Mouse (Mus musculus) T-helper 17 cell (primary cell): ENCODE measurements around the gene Gpc2.

Experiments used
- in situ Hi-C, 2 experiments: fragments of 300-600 bp; cut with MboI, MseI; formaldehyde crosslinking; loops; 1 replicate in 1 of 2; 2 replicates in 1 of 2; pipeline ENCODE4 v1.15.1; 2025; ENCODE audit warnings: high pct_unique_total_duplicates in 2 of 2

The Gpc2 gene

DNA sequence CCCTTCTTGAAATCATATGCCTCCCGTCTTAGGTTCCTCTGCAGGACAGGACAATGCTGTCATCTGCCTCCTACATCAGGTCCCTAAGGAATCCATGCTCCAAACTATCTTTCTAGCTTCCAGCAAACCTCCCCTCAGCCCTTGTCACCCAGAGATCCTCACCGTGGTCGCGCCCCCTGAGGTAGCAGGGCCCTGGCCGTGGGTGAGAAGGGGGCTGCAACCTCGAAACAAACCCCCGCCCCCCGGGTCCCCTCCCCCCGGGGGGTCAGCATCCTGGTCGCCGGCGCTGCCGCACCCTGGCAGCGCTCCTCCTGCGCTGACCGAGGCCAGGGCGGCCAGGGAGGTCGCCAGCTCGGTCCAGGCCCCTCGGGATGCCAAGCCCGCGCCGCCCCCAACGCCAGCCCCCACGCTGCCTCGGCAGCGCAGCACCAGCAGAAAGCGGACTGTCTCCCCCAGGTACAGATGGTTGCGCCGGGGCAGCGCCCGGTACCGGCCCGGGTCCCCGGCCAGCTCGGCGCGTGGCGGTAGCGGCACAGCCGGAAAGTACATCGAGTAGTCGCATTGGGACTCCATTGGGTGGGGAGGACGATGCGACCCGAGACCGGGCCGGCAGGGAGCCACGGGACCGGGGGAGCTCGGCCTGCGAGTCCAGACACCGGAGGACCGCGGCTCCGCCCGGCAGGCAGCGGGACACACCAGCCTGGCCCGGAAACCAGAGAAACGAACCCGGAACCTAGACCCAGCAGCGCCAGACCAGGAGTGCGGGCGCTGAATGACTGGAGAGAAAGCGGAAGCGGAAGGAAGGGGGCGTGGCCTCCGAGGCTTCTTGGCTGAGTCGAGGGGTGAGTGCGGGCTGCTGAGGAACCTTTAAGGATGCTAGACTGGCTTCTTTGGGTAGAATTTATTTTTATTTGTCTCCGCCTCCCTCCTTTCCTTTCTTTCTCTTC lies 16.3 kb downstream of the Gpc2 start, which contains the start of gene BC037034:
BC037034 (minus strand) TSS at position 774 of the 947 bp plus-strand sequence.
- in situ Hi-C loops = loop anchor here in 1 of 2 experiments (5.0 kb wide), 1 partner anchor 76 kb away; the partner anchor contains the start of genes Cnpy4 and Taf6

DNA sequence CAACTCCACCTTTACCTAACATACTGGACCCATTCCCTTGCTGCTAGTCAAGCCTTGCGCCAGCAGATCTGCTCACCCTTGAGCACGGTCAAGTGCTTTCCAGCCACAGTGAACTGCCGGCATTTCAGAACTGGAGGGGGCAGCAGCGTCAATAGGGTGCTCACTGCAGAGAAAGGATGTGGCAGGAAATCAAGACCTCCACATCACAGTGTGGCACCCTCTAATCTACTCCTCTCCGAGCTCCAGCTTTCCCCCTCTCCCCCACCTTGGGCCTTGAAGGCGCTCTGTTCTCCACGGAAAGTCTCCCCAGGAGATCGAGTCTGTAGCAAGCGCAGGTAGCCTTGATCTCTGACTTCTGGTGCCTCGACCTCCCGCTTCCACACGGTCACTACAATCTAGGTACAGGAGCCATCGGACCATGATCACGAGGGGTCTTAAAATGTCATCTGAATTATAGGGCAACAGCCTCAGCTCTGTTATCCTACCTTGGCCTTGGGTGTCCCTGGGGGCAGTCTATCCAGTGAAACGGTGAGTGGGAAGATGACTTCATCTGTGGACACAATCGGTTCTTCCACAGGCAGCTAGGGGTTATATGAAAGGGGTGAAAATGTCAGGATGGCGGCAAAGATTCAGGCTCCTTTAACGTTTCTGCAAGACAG lies 17.1 kb downstream of the Gpc2 start:
- in situ Hi-C loops = loop anchor here in 1 of 2 experiments (5.0 kb wide), 1 partner anchor 75 kb away; the partner anchor contains the start of genes Cnpy4 and Taf6

DNA sequence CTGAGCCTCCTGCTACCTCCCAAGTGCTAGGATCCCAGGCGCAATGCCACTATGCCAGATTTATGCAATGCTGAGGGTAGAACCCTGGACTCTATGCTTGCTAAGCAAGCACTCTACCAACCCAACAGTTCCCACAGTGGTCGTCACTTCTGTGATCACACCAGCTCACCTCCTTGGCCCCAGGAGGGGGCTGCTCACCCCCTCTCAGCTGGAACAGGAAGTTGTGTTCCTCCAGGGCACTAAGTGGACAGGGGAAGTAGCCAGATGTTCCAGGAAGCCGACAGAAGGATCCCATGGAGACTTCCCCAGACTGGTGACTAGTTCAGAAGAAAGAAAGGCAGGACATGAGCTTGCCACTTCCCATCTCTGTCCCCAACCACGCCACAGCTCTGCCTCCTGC lies 17.8 kb downstream of the Gpc2 start:
- in situ Hi-C loops = loop anchor here in 1 of 2 experiments (5.0 kb wide), 1 partner anchor 75 kb away; the partner anchor contains the start of genes Cnpy4 and Taf6

DNA sequence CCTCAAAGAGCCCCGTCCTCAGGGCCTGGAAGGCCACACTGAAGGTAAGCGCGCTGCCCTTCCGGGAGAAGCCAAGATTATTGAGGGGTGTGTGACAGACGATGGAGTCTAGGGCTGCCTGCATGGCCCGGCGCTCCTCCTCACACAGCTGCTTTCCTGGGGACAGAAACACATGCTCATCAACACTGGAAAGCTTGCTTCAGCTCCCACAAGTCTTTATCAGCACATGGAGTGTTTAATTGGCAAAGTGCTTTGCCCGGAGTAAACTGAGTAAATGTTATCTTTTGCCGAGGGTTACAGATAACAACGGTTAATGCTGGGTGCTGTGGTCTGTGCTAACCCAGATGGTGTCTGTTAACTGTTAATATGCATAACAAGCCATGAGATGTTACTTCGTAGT lies 19.0 kb downstream of the Gpc2 start:
- in situ Hi-C loops = loop anchor here in 1 of 2 experiments (5.0 kb wide), 1 partner anchor 74 kb away; the partner anchor contains the start of genes Cnpy4 and Taf6

DNA sequence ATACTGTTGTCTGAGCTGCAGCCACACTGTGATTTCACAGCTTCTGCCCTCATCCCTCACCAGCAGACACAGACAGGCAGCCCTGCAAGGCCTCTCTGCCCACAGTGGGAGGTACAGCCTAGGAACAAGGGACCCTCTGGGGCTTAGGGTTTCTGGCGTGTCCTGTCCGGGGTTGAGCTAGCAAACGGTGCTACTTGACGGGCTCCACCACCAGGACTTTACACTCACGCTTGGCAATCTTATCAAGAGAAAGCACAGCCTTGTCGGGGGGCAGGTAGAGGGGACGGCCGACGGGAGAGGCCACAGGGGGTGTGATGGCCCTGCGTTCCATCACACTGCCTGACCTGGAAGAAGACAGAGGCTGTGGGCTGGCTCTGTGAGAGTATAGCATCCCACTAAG lies 19.8 kb downstream of the Gpc2 start:
- in situ Hi-C loops = loop anchor here in 1 of 2 experiments (5.0 kb wide), 1 partner anchor 73 kb away; the partner anchor contains the start of genes Cnpy4 and Taf6

DNA sequence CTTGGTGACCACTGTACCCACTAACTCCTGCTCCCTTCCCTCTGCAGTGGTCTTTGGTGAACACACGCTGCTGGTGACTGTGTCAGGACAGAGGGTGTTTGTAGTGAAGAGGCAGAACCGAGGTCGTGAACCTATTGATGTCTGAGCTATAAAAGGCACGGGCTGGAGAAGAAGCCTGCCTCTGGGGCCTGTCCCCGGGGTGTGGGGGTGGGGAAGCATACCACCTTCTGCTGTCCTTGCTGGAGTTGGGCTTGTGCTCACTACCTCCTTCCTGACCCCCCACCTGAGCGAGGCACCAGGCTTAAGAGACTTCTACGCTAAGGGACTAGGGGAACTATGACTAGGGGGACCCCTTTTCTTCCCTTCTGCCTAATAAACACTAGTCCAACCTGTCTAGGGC lies 20.8 kb downstream of the Gpc2 start:
- in situ Hi-C loops = no loop called here

DNA sequence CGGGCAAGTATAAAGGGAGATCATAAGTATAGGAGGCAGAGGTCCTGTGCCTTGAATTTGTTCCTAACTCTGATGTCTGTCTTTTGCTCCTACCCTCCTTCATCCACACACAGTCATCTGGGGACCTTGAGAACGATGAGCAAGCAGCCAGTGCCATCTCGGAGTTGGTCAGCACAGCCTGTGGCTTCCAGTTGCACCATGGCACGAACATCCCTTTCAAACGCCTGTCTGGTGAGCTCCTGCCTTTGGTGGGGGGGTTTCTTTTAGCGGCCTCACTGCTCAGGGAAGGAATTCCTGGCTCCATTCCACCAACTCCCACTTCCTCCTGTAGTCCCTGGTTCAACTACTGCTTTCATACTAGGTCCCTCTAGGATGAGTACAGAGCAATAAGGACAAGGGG lies 21.3 kb downstream of the Gpc2 start:
- in situ Hi-C loops = no loop called here

DNA sequence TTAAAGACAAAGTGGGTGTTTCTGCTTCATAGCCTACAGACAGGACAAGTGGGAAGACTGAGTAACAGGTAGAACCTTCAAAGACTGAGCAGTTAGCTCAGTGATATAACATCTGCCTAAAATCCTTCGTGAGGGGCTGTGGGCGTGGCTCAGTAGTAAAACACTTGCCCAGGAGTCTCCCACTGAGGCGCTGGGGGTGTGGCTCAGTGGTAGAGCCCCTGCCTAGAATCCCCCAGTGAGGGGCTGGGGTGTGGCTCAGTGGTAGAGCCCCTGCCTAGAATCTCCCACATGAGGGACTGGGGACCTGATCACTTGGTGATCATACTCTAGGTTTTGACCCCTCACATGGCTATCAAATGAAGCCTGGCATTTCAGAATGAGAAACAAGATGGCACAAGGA lies 21.7 kb downstream of the Gpc2 start:
- in situ Hi-C loops = no loop called here

DNA sequence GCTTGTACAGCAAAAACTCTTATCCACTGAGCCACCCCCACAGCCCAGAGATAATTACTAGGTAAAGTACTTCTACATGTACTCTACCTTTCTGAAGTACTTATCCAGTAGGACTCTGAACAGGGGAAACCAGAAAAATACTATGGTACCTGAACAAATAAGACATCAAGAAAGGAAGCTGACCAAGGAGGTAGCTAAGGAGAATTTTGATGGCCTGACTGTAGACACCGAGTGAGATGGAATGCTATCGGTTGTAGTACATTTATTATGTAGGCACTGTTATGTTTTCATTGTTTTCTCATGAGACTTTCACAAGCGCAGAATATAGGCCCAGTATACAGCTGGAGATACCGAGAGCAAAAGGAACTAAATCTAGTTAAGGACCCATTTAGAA lies 22.2 kb downstream of the Gpc2 start:
- in situ Hi-C loops = no loop called here

DNA sequence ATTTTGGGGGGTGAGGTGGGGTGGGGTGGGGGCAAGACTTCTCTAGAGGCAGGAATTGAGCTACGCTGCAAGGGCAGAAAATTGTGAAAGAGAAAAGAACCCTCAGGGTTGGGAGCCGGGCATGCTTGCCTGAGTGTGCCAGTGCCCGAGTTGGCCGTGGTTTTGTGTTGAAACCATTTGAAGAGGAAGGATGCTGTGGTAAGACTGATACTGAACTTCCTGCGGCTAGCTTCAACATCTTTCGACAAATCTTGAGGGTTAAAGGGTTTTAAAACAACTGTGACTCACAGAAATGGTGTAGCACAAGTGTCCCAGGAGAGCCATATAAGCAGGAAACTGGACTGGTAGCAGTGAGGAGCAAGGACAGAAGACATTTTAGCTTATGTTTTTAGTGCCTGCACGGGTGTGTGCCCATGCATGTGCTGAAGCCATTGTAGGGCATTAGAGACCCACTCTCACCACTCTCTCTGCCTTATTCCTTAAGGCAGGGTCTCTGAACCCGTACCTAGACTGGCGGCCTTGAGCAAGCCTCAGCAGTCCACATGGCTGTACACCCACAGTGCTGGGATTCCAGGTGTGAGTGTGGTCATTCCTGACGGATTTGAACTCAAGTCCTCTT lies 22.7 kb downstream of the Gpc2 start:
- in situ Hi-C loops = no loop called here

DNA sequence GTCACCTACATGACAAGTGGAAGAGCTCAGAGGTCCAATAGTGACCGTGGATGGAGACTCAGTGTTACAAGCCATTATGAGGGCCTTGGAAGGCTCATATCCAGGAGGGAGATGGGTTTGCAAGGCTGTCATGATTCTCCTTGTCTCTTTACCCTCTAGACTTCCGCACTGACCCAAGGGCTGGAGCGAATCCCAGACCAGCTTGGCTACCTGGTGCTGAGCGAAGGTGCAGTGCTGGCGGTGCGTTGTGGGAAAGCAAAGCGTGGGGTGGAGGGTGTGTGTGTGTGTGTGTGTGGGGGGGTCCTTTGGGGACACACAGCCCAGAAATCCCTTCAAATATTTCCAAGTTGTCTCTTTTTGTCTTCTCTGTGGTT lies 23.7 kb downstream of the Gpc2 start:
- in situ Hi-C loops = no loop called here

DNA sequence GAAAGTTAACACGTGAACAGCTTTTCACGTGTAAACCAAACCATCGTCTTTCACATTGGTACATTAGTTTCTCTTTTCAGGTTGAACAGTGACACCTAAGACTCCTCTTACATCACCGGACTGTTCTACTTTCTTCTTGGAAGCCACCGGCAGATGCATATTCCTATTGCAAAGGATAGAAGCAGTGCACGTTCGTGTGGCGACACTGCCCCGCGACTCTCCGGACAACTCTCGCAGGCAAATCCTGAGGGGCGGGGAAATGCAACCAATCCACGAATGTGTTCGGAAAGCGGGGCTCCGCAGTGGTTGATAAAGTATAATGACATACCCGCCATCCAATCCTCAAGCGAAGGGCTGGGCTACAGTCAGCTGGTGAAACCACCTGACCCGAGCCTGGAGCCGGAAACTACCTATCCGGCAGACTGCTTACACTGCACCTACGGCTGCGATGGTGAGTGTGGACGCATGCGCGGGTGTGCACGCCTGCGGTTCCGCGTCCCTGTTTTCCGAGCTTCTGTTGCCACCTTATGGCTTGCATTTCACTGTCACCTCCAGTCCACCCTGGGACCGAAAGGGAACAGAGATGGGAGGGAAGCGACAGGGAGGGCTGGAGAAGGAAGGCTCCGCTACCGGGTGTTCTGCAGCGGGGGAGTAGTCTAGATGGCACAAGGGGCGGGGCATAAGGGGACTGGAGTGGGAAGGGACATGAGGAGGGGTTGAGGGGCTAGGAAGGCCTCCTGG lies 24.3 kb downstream of the Gpc2 start, which contains the start of gene Lamtor4:
Lamtor4 (plus strand) TSS at position 130 of the 741 bp plus-strand sequence.
- in situ Hi-C loops = no loop called here

DNA sequence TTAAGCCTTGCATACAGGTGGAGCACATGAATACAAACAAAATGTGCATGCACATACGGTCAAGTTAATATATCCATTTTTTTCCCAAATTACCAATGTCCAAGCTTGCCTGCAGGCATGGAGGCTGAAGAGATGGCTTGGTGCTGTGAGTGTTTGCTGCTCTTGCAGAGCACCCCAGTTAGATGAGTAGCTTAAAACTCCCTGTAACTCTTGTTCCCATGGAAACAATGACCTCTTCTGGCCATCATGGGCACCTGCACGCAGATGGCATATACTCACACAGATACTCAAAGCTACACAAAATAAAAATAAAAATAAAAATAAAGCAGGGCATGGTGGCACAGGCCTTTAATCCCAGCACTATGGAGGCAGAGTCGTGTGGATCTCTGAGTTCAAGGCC lies 26.7 kb downstream of the Gpc2 start:
- in situ Hi-C loops = no loop called here

DNA sequence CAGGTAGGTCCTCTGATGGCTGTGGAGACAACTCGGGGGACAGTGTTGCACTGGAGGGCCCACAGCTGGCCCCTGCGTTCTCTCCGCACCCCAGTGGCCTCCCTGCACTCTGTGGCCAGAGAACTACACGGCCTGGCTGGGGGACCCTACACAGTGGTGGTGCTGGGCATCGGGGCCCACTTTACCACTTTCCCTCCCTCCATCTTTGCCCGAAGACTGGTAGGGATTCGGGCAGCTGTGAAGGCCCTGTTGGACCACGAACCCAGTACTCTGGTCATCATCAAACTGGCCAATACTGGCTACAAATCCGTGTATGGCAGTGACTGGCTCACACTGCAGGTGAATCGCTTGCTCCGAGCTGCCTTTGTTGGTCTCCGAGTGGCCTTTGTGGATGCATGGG lies 28.7 kb downstream of the Gpc2 start:
- in situ Hi-C loops = no loop called here

DNA sequence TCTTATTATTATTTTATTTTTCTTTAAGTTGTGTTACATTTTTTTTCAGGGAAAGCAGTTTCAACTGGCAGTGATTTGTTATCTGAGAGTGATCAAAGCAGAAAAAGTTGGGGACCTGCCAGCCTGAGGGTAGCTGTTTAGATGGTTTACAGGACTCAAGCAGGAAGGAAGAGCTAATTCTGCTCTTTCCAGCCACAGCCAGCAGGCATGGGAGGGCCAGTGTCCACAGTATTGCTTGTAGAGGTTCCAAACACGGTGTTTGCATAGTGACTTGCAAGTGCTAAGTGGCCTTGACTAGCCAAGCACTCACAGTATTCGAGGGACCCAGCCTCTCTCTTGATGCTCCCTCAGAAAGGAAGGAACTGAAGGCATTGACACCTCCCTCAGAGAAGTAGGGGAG lies 38.3 kb downstream of the Gpc2 start:
- in situ Hi-C loops = no loop called here

DNA sequence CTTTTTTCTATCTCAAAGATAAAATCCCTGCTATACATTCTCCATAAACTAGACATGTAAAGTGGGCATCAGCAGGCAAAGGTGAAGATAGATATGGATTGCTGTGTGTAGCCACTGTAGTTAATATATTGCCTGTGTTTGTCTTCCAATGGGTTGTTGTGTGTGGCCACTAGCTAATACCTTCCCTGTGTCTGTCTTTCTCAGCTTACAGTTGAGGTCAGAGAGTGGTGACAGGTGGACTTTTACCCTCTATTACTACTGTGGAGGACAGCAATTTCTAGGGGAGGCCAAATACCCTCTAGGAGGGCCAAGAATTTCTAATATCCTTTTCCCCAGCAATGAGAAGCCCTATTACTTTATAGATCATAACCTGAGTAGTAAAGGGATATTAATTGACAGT lies 45.6 kb downstream of the Gpc2 start:
- in situ Hi-C loops = no loop called here

DNA sequence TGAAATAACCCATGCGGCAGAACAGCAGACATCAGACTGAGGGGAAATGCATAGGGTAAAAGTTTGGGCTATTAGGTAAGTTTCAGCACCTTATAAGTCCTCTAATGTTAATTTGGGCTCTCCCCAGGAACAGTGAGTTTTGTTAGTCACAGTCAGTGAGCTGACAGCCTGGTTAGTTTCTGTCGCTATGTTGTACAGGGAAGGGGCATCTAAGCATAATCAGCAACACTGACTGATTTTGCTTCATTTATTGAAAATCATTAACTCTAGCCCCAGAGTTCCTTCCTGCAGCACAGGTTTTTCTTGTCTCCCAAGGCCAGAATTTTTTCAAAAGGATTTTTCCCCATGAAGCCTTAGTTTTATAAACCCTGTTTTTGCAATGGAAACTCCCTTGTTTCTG lies 46.0 kb downstream of the Gpc2 start:
- in situ Hi-C loops = no loop called here

DNA sequence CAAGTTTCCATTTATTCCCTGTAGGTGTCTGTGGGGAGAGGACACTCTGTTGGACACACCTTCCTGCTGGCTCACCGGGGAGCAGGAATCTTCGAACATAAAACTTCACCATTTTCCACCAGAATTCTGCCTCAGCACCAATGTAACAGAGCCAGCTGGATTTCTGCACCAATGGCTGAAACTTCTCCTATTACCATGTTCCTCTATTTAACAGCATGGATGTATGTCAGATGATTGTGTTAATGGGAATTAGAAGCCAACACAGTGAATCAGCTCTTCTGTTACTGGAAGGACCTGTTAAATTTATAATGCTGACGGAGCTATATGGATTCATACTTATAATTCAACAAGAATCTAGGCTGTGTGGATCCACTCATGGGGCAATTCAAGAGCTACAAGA lies 50.3 kb downstream of the Gpc2 start:
- in situ Hi-C loops = no loop called here

DNA sequence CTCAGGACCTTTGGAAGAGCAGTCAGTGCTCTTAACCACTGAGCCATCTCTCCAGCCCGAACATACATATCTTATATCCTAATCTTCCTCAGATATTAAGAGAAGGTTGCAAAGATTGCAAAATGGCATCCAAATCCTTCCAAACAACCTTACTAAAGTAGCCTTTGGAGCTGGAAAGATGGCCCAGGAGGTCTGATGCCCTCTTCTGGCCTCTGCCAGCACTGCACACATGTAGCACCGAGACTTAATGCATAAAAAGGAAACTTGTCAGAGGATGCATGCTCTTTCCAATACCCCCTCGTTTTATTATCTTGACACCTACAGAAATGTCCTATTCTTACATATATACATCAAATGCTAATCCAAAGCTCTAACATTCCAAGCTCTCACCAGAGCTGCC lies 51.8 kb downstream of the Gpc2 start:
- in situ Hi-C loops = no loop called here

DNA sequence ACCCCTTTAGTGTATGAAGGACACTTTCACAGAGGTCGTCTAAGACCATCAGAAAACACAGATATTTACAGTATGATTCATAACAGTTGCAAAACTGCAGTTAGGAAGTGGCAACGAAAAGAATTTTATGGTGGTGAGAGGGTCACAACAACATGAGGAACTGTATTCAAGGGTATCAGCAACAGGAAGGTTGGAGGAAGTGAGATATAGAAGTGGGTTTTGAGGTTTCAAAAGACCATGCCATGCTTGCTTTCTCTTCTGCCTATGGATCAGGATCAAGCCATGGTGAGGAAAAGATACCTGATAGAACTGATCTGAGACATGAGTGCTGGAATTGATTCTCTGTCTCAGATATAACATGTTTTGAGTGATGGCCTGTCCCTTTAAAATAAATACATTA lies 52.4 kb downstream of the Gpc2 start:
- in situ Hi-C loops = no loop called here

DNA sequence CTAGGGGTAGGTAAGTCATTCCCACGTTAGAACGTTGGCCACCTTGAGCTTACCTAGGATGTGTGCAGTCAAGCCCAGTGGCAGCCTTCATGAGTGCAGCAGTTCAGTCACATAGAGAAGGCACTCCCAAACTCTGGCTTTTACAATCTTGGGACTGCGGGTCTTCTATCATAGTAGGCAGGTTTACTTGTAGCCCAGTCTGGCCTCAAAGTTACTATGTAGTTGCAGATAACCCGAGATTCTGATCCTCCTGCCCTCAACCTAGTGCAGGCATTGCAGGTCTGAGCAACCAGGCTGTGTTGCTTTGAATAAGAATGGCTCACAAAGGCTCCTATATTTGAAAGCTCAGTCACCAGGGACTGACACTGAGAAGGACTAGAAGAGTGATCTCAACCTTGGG lies 53.3 kb downstream of the Gpc2 start:
- in situ Hi-C loops = no loop called here
